Mouse (Mus musculus) left cerebral cortex, adult 18-20 months (tissue): ENCODE data around the gene Dio3. TPM values are rescaled to one million over a fixed set of nuclear protein-coding genes. Genes with fewer than 3 reads are reported as not detected.

ENCODE experiments used
- DNase-seq, 2 experiments: peaks; one replicate each; pipeline ENCODE4 v3.0.0; 2021 to 2022; ENCODE audit warnings: low spot score in 2 of 2, mixed read lengths in 1 of 2
- long read RNA-seq, 2 experiments: library from polyadenylated mRNA; stranded (forward); transcript quantifications; one replicate each; pipeline ENCODE4 v2.0.0; 2021
- total RNA-seq, 2 experiments: library from RNA; stranded (reverse); gene quantifications; 2 replicates each; pipeline ENCODE4 v1.2.3; 2021

Gene Dio3
- 1 to 10 TPM; 1.7 to 4.0 TPM for total RNA-seq
- long read RNA-seq, experiment 1, partial matches to known transcripts = 0 of 3 reads
- long read RNA-seq, experiment 1, other reads (novel, unspliced or antisense) = 0 of 3 reads
- long read RNA-seq, experiment 2 = 0 reads

GRCm38 (mm10) chr12:110278853-110279252 is at the start of gene Dio3:
Gene Dio3, plus strand, starts transcription at chr12:110279068.
- DNase-seq = no peak

- no peak for DNase-seq
These were observed 48.6 kb upstream of the Dio3 start for GRCm38 (mm10) chr12:110230296-110230695.

- DNase-seq = no peak
These were observed 48.1 kb upstream of the Dio3 start for GRCm38 (mm10) chr12:110230767-110231166.

- DNase-seq = no peak
These were observed 46.9 kb upstream of the Dio3 start for GRCm38 (mm10) chr12:110231709-110232600.

GRCm38 (mm10) chr12:110235908-110236307 is 43.0 kb upstream of the Dio3 start:
- no peak for DNase-seq

GRCm38 (mm10) chr12:110237046-110237445 is 41.8 kb upstream of the Dio3 start:
- no peak for DNase-seq

GRCm38 (mm10) chr12:110239358-110239757 is 39.5 kb upstream of the Dio3 start:
- DNase-seq = no peak

GRCm38 (mm10) chr12:110244581-110244980 is 34.3 kb upstream of the Dio3 start:
- no peak for DNase-seq

GRCm38 (mm10) chr12:110245461-110245860 is 33.4 kb upstream of the Dio3 start:
- no peak for DNase-seq

- DNase-seq = peak; percentile 23 to 30
These were observed 26.7 kb upstream of the Dio3 start for GRCm38 (mm10) chr12:110252163-110252575.

GRCm38 (mm10) chr12:110255731-110256130 is 23.1 kb upstream of the Dio3 start:
- DNase-seq = no peak

- no peak for DNase-seq
These were observed 22.2 kb upstream of the Dio3 start for GRCm38 (mm10) chr12:110256478-110257220.

GRCm38 (mm10) chr12:110268226-110268625 is 10.6 kb upstream of the Dio3 start:
- DNase-seq = no peak

GRCm38 (mm10) chr12:110269686-110270085 is 9.2 kb upstream of the Dio3 start:
- DNase-seq = peak; percentile 32 to 56

GRCm38 (mm10) chr12:110276034-110276433 is 2.8 kb upstream of the Dio3 start:
- no peak for DNase-seq

GRCm38 (mm10) chr12:110277259-110277964 is 1.5 kb upstream of the Dio3 start:
- DNase-seq = no peak

- DNase-seq = no peak
These were observed 932 bp upstream of the Dio3 start for GRCm38 (mm10) chr12:110277965-110278307.

- DNase-seq = no peak
These were observed 1.5 kb downstream of the Dio3 start for GRCm38 (mm10) chr12:110280373-110280772.

- DNase-seq = no peak
These were observed 4.9 kb downstream of the Dio3 start for GRCm38 (mm10) chr12:110283792-110284191.

- no peak for DNase-seq
These were observed 13.9 kb downstream of the Dio3 start for GRCm38 (mm10) chr12:110292816-110293215.

- DNase-seq = no peak
These were observed 16.0 kb downstream of the Dio3 start for GRCm38 (mm10) chr12:110294891-110295290.
